Mouse (Mus musculus): Measurements from ENCODE around the gene Rasl10a.

- TF ChIP-seq CTCF (IDR thresholded peaks at IDR 0.05; ENCODE audit: insufficient read depth, low read length) (no peak), POLR2A (IDR thresholded peaks at IDR 0.05; ENCODE audit: borderline replicate concordance, extremely low read depth, low read depth, low read length) (peak; percentile 98)
Observed at GRCm38 (mm10) chr11:5098736-5099542, 41.0 kb downstream of the Rasl10a start, which contains the start of the genes Rhbdd3 and Ewsr1.

Measured in lung, adult 2 months (tissue).